Mouse (Mus musculus) limb, embryonic 12.5 days (tissue): ENCODE measurements at regions not wholly inside any gene's neighbourhood (a gene's known extent, or its start where the extent isn't known, plus 50 kb on each side); places are given as distances from the start of the nearest gene placed in this dataset.
A peak's percentile ranks its signal among the peaks of the same experiment; 100 is the strongest.

ENCODE experiments used
- ATAC-seq: fragments of 200-750 bp; cut with Nextera tagmentation; 2 replicates; pipeline ENCODE4 v1.8.0; 2017; ENCODE audit warnings: low read depth, moderate TSS enrichment; ENCODE audit not compliant: insufficient number of reproducible peaks, insufficient read depth, low FRiP score, low TSS enrichment
- H3K27ac ChIP-seq: fragments of 300-500 bp; sonication (generic); 2 replicates; pipeline ENCODE4 v1.5.1; 2016; ENCODE audit warnings: mild to moderate bottlenecking, moderate library complexity
- H3K27me3 ChIP-seq: fragments of 300-500 bp; sonication (generic); 2 replicates; pipeline ENCODE4 v1.6.1; 2016; ENCODE audit warnings: mild to moderate bottlenecking, moderate library complexity
- H3K36me3 ChIP-seq: fragments of 300-500 bp; sonication (generic); 2 replicates; pipeline ENCODE4 v1.6.1; 2016; ENCODE audit warnings: mild to moderate bottlenecking, moderate library complexity
- H3K4me1 ChIP-seq: fragments of 300-500 bp; sonication (generic); replicated peaks from 2 replicates; pipeline ENCODE4 v1.6.1; 2016
- H3K4me2 ChIP-seq: fragments of 300-500 bp; sonication (generic); 2 replicates; pipeline ENCODE4 v1.6.1; 2016; ENCODE audit warnings: mild to moderate bottlenecking, moderate library complexity
- H3K4me3 ChIP-seq: fragments of 300-500 bp; sonication (generic); replicated peaks from 2 replicates; pipeline ENCODE4 v1.5.1; 2016; ENCODE audit warnings: mild to moderate bottlenecking
- H3K9ac ChIP-seq: fragments of 300-500 bp; sonication (generic); replicated peaks from 2 replicates; pipeline ENCODE4 v1.6.1; 2016; ENCODE audit warnings: mild to moderate bottlenecking, moderate library complexity
- H3K9me3 ChIP-seq: fragments of 300-500 bp; sonication (generic); 2 replicates; pipeline ENCODE4 v1.6.1; 2016; ENCODE audit warnings: mild to moderate bottlenecking, moderate library complexity
- WGBS: fragments of 180-500 bp; shearing (Covaris S2); methylation state at CpG from one replicate; pipeline ENCODE4 v1.1.7; 2016; 5-methylcytosine and 5-hydroxymethylcytosine counted together

DNA sequence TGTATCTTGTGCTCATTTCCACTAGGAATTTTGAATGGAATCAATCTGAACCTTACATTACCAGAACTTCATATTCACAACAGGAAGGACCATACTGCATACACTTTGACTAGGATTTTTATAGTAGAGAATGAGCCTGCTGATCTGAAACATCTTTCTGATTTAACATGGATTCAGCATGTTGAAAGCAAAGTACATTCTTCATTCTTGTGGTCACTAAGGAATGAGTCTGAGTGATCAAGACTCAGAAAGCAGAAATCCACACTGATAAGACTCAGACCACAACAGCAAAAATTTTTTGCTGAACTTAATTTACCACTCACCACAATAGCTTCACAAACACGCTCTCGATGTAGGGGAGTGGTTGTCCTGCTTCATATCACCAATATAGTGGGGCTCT, 309.2 kb upstream of the Nectin3 start:
- Histone ChIP-seq H3K4me1 (no peaks in the 10 kb centered on the region), H3K36me3 (no peaks in the 10 kb centered on the region), H3K4me2 (no peak overlapping the region), H3K9ac (no peak overlapping the region), H3K9me3 (no peaks in the 10 kb centered on the region), H3K4me3 (no peak overlapping the region), H3K27me3 (no peaks in the 10 kb centered on the region), H3K27ac (no peak overlapping the region)
- ATAC-seq, result no peak
- 92% methylated on average over 2 of the region's 2 CpGs for WGBS

DNA sequence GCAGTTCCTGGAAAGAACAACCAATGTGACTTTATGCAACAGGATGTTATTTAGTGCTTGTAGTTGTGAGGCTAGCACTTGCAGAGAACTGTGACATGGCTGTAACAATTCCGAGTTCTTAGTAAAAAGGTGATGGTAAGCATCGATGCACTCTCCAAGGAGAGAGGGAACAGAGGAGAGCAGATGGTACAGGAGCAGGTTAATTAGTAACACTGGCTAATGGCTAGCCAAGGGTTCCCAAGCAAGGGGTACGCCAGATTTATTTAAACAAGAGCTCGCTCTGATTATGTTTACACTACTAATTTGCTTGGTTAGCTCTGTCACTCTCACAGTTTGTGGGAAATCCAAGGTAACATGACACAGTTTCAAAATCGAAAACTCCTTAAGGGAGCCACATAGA, 278.0 kb upstream of the Nectin3 start:
- ATAC-seq, result no peak
- no peak overlapping the region for H3K4me3 ChIP-seq
- no peaks in the 10 kb centered on the region for H3K9me3 ChIP-seq
- H3K4me2 ChIP-seq, result no peak overlapping the region
- H3K9ac ChIP-seq, result no peak overlapping the region
- no peak overlapping the region for H3K27ac ChIP-seq
- WGBS, result 70% methylated on average over 5 of the region's 5 CpGs
- H3K27me3 ChIP-seq, result no peaks in the 10 kb centered on the region
- H3K4me1 ChIP-seq, result no peaks in the 10 kb centered on the region
- H3K36me3 ChIP-seq, result no peaks in the 10 kb centered on the region

DNA sequence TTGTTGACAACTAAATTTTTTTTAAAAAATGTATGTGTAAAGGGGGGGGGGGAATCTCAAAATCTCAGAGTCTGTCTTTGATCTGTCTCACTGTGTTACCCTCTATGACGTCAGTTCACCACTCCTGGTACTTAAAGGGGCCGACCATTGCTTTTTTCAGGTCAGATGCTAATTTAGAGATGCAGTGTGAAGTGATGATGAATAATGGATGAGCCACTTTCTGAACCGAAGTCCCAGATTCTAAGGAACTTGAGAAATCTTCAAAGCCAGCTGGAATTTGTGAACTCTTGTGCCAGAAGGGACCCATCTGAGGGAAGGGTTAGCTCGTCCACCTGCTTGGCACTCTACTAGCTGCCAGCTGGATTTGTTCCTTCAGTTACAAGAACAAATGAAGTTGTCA, 271.1 kb upstream of the Nectin3 start:
- no peak overlapping the region for H3K27ac ChIP-seq

DNA sequence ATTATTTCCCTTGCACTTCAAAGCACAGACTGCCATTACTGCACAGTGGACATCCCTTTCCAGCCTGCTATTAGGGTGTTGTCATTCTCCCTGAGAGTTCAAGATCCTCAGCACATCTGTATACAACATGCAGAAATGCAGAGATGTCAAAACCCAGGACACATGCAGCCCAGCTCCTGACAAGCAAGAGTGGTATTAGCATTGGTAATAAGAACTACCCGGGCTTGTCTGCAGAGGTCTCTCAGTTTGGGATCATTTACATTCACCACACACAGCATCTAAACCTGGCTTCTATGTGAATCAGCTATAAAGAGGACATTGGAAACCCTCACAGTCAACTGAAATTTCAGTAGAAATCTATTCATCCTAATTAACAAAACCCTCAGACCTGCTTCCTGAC, 270.1 kb upstream of the Nectin3 start:
- no peak for ATAC-seq
- no peak overlapping the region for H3K4me3 ChIP-seq
- no peaks in the 10 kb centered on the region for H3K4me1 ChIP-seq
- no peak overlapping the region for H3K4me2 ChIP-seq
- no peak overlapping the region for H3K9ac ChIP-seq
- WGBS, result 90% methylated on average over 1 of the region's 1 CpGs
- H3K9me3 ChIP-seq, result no peaks in the 10 kb centered on the region
- H3K27me3 ChIP-seq, result no peaks in the 10 kb centered on the region
- H3K36me3 ChIP-seq, result no peaks in the 10 kb centered on the region
- no peak overlapping the region for H3K27ac ChIP-seq

More for the DNA sequence above, 271.1 kb upstream of the Nectin3 start:
- 56% methylated on average over 4 of the region's 4 CpGs for WGBS
- Histone ChIP-seq H3K27me3 (no peaks in the 10 kb centered on the region), H3K9ac (no peak overlapping the region), H3K4me2 (no peak overlapping the region), H3K4me3 (no peak overlapping the region), H3K4me1 (no peaks in the 10 kb centered on the region), H3K9me3 (no peaks in the 10 kb centered on the region), H3K36me3 (no peaks in the 10 kb centered on the region)
- no peak for ATAC-seq

DNA sequence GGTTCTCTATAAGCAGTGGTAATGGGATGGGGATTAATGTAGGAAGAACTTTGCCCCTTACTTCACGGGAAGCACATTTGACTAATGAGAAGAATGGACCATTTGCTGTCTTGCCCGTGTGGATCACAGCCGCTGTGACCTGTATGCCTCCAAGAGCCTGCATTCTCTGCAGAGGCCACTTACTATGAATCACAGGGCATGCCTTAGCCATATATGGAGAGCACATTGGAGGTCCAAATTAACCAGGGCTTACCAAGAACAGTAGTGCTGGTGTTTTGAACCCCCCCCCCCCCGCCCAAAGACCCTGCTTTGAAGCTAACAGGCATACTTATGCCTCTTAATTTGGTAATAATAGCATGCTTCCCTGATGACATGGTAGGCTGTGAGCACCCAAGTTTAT, 236.8 kb upstream of the Nectin3 start:
- ATAC-seq, result no peak
- no peaks in the 10 kb centered on the region for H3K4me1 ChIP-seq
- no peak overlapping the region for H3K9ac ChIP-seq
- no peak overlapping the region for H3K4me3 ChIP-seq
- H3K27me3 ChIP-seq, result no peaks in the 10 kb centered on the region
- H3K4me2 ChIP-seq, result no peak overlapping the region
- 69% methylated on average over 4 of the region's 4 CpGs for WGBS
- H3K36me3 ChIP-seq, result no peaks in the 10 kb centered on the region
- H3K27ac ChIP-seq, result no peak overlapping the region
- H3K9me3 ChIP-seq, result no peaks in the 10 kb centered on the region

DNA sequence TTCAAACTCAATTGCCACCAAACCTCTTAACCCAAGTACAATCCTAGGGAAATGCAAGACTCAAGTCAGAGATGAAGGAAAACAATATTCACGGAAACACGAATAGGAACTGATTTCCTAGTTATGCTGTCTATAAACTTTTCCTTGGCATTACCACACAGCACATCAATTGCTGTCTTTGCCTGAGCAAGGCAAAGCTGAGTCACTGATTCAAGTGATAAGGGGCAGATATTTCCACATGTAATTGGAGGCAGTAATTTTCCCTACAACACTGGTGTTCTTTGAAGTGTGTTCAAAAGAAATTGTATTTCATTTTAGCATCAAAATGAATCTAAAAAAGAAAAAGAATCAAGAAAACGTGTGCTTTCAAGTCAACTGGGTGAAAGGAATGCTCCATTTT, 230.1 kb upstream of the Nectin3 start:
- WGBS, result 75% methylated on average over 3 of the region's 3 CpGs
- H3K4me1 ChIP-seq, result no peaks in the 10 kb centered on the region

DNA sequence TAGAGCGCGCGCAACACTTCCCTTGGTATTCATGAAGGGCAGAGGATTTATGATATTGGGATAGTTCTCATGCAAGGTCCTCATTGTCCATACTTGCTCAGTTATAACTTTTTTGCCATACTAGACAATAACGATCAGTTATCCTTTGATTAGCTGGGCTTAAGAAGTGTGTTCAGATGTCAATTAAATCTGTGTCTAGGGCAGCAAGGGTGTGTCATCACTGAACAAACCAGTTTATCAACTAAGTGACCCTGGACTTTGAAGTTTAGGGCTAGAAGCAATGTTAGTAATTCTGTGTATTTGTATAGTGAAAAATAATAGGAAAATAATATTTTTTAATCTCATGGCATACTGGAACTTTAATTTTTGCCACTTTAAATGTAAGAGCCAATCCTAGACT, 225.3 kb upstream of the Nectin3 start:
- WGBS, result 93% methylated on average over 4 of the region's 4 CpGs
- Histone ChIP-seq H3K9ac (no peak overlapping the region), H3K4me3 (no peak overlapping the region), H3K36me3 (no peaks in the 10 kb centered on the region), H3K4me2 (no peak overlapping the region), H3K9me3 (no peaks in the 10 kb centered on the region), H3K27me3 (no peaks in the 10 kb centered on the region), H3K27ac (no peak overlapping the region), H3K4me1 (no peaks in the 10 kb centered on the region)
- no peak for ATAC-seq

More for the DNA sequence above, 230.1 kb upstream of the Nectin3 start:
- no peak overlapping the region for H3K27ac ChIP-seq
- H3K9me3 ChIP-seq, result no peaks in the 10 kb centered on the region
- H3K27me3 ChIP-seq, result no peaks in the 10 kb centered on the region
- no peak overlapping the region for H3K4me3 ChIP-seq
- ATAC-seq, result no peak
- H3K4me2 ChIP-seq, result no peak overlapping the region
- H3K9ac ChIP-seq, result no peak overlapping the region
- no peaks in the 10 kb centered on the region for H3K36me3 ChIP-seq

DNA sequence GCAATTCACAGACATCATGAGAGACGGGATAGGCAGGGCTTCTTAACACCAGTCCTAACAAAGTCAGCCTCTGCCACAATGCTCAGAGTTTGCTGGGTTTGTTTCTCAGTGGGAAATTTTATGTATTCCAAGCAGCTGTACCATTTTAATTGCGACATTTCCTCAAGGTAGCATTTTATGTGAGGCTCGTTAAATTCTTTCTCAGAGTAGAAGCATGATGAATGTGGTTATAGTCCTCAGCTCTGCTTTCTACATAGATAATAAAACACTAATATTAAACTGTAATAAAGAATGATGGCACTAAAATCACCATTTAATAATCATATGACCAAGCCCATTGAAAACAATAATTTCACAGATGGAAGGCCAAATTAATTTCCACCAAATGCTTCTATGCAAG, 181.5 kb upstream of the Nectin3 start:
- Histone ChIP-seq H3K9ac (no peak overlapping the region), H3K27me3 (no peaks in the 10 kb centered on the region), H3K9me3 (no peaks in the 10 kb centered on the region), H3K4me2 (no peak overlapping the region), H3K4me1 (no peaks in the 10 kb centered on the region; the same call in 1 of the 2 replicates), H3K36me3 (no peaks in the 10 kb centered on the region), H3K27ac (no peak overlapping the region), H3K4me3 (no peak overlapping the region)
- peak; percentile 20; the same call in 1 of the 2 replicates for ATAC-seq
- 37% methylated on average over 3 of the region's 3 CpGs for WGBS

DNA sequence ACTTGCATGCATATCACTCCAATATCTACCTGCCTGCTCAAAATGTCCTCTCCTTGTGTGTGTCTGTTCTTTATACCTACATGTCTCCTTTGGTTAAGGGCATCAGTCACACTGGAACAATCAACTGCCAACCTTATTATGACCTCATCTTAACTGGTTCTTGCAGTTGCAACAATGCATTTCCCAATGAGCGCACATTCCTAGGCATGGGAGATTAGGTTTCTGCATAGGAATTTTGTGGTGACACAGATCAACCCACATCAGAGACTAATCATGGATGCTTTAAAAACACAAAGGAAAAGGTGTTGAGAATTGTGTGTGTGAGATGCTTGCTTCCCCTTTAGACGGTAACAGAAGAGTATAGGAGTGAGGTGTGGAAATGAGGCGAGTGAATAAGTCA, 171.3 kb upstream of the Nectin3 start:
- Histone ChIP-seq H3K36me3 (no peaks in the 10 kb centered on the region), H3K9ac (no peak overlapping the region), H3K4me1 (no peaks in the 10 kb centered on the region), H3K9me3 (no peaks in the 10 kb centered on the region), H3K27ac (no peak overlapping the region), H3K27me3 (no peaks in the 10 kb centered on the region), H3K4me3 (no peak overlapping the region), H3K4me2 (no peak overlapping the region)
- 89% methylated on average over 3 of the region's 3 CpGs for WGBS
- no peak for ATAC-seq

DNA sequence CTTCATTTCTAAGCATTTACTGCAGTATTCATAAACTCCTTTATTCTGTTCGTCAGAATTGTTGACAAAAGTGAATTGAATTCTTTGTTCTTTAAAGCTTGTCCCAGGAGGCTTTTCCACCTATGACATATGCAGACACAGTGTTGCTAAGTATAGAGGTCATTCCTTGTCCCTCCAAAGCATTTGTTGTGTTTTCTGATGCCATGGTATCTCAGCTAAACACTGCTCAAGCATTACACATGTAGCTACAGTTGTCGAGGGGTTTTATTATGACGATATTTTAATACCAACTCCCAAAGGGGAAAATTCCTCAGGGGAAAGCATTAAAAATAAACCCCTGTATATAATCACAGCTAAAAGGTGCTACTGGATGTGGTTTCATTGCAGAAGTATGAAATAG, 167.2 kb upstream of the Nectin3 start:
- Histone ChIP-seq H3K4me1 (no peaks in the 10 kb centered on the region), H3K9me3 (no peaks in the 10 kb centered on the region), H3K27me3 (no peaks in the 10 kb centered on the region), H3K27ac (no peak overlapping the region), H3K4me2 (no peak overlapping the region), H3K9ac (no peak overlapping the region), H3K4me3 (no peak overlapping the region), H3K36me3 (no peaks in the 10 kb centered on the region)
- WGBS, result 77% methylated on average over 3 of the region's 3 CpGs
- no peak for ATAC-seq

DNA sequence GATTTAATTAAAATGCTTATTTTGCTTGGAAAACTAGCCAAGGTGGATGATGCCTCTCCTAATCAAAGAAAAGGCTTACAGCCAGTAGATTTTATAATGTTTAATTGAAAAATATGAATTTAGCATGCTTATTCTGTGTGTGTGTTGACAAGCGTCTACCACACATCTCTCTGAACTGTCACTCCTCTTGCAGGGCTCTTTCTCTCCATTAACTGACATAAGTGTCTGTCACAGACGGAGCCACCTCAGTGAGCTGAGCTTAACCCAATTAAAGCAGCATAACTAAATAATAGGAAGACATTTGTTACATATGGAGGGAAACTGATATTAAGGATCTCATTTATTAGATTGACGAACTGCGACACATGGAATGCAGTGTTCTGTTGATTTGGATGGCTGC, 164.7 kb upstream of the Nectin3 start:
- no peaks in the 10 kb centered on the region for H3K9me3 ChIP-seq
- H3K36me3 ChIP-seq, result no peaks in the 10 kb centered on the region
- H3K4me2 ChIP-seq, result no peak overlapping the region
- H3K27me3 ChIP-seq, result no peaks in the 10 kb centered on the region
- WGBS, result 87% methylated on average over 4 of the region's 4 CpGs
- no peak overlapping the region for H3K9ac ChIP-seq
- no peak for ATAC-seq
- H3K27ac ChIP-seq, result no peak overlapping the region
- H3K4me3 ChIP-seq, result no peak overlapping the region
- no peaks in the 10 kb centered on the region for H3K4me1 ChIP-seq

DNA sequence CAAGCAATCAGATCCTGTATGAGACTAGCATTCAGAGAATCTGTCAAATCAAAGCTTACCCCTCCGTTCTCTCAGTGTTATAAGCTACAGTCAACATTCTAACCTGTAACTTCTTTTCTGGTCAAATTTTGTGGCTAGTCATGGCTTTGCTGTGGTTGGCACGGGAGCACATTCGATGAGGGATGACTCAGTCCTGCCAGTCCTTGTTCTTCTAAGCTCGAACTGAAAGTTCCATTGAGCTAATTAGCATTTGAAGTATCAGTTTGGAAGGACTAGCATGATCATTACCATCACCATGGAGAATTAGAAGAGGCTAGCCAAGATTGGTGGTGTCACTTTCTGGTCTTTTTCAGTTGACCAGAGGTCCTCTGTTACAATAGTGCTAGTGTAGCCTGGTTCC, 156.7 kb upstream of the Nectin3 start:
- no peak overlapping the region for H3K9ac ChIP-seq
- 93% methylated on average over 4 of the region's 4 CpGs for WGBS
- H3K36me3 ChIP-seq, result no peaks in the 10 kb centered on the region

More for the DNA sequence above, 156.7 kb upstream of the Nectin3 start:
- H3K4me2 ChIP-seq, result no peak overlapping the region
- no peaks in the 10 kb centered on the region for H3K27me3 ChIP-seq
- no peak for ATAC-seq
- no peaks in the 10 kb centered on the region for H3K4me1 ChIP-seq
- no peak overlapping the region for H3K4me3 ChIP-seq
- H3K27ac ChIP-seq, result no peak overlapping the region
- H3K9me3 ChIP-seq, result no peaks in the 10 kb centered on the region
